Mouse (Mus musculus): ENCODE measurements around the gene Ccdc7a. TPM values are rescaled to one million over a fixed set of nuclear protein-coding genes. Genes with fewer than 3 reads are reported as not detected.

Ccdc7a gene
- total and polyA plus RNA-seq, 3 experiments = not detected

DNA sequence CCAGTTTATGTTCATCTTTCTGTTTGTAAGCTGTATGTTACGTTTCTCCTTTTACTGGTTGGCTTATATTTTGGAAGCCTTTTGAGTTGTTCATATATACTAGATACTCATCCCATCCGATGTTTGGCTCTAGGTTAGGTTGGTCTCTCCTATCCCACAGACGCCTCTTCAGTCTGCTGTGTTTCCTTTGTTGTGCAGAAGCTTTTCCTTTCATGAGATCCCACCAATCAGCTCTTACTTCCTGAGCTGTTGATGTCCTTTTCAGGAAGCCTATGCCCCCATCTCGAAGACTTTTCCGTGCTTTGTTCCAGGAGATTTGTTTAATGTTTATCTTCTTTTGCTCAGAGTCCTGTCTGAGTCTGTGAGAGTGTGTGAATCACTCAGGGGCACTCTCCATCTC is 221.6 kb downstream of the Ccdc7a start:
- H3K79me2 ChIP-seq (replicated peaks; ENCODE audit: control insufficient read depth, extremely low read depth, insufficient read depth, poor library complexity, severe bottlenecking) = no peaks in the 10 kb centered on the region
- in situ Hi-C loops (cut with MboI; ENCODE audit: low pct_ligation_motif_present, low pct_unique_long_range_greater_than_20kb, low sequenced_read_pairs) = no loop called here
- H3K9ac ChIP-seq (ENCODE audit: insufficient read depth, low read depth) = no peak overlapping the region
- H3K9me3 ChIP-seq (replicated peaks; ENCODE audit: low read length) = no peaks in the 10 kb centered on the region
- no peak overlapping the region for H3K27ac ChIP-seq (ENCODE audit: insufficient read depth, low read depth)
- TF ChIP-seq PAX5 (IDR thresholded peaks at IDR 0.05; ENCODE audit: low read length) = no peak
- no peak for TF ChIP-seq NELFE (IDR thresholded peaks at IDR 0.05; ENCODE audit: low read depth, low read length)
- no peak for TF ChIP-seq TCF12 (IDR thresholded peaks at IDR 0.05; ENCODE audit: low read depth, low read length)
- no peak for TF ChIP-seq MAX (IDR thresholded peaks at IDR 0.05; ENCODE audit: low read length)
- TF ChIP-seq USF1 (IDR thresholded peaks at IDR 0.05; ENCODE audit: low read depth, low read length) = no peak
- TF ChIP-seq ZMIZ1 (IDR thresholded peaks at IDR 0.05; ENCODE audit: low read depth, low read length) = no peak
- no peak for TF ChIP-seq ELF1 (IDR thresholded peaks at IDR 0.05; ENCODE audit: low read depth, low read length)
- no peak for TF ChIP-seq MYC (IDR thresholded peaks at IDR 0.05; ENCODE audit: low read depth, low read length)
- no peak for TF ChIP-seq ZC3H11A (IDR thresholded peaks at IDR 0.05; ENCODE audit: low read depth, low read length)
- TF ChIP-seq MAFK (IDR thresholded peaks at IDR 0.05; ENCODE audit: insufficient replicate concordance, low read length) = no peak
- TF ChIP-seq CHD1 (IDR thresholded peaks at IDR 0.05; ENCODE audit: low read depth, low read length) = no peak
- TF ChIP-seq MEF2A (IDR thresholded peaks at IDR 0.05; ENCODE audit: borderline replicate concordance, low read depth, low read length) = no peak
- no peaks in the 10 kb centered on the region for H3K36me3 ChIP-seq (replicated peaks in 1 of 2; ENCODE audit: control insufficient read depth in 1 of 2, insufficient read depth in 1 of 2, low read length in 1 of 2)
- no peaks in the 10 kb centered on the region for H3K4me1 ChIP-seq (ENCODE audit: control insufficient read depth in 1 of 2, insufficient read depth in 2 of 2)
- H3K4me2 ChIP-seq (ENCODE audit: insufficient read depth, low read depth, poor library complexity, severe bottlenecking) = no peak overlapping the region
- no peak for DNase-seq (ENCODE audit: extremely low read depth)
- dilution Hi-C loops (cut with MboI; ENCODE audit: extremely low pct_ligation_motif_present, extremely low pct_unique_long_range_greater_than_20kb, low sequenced_read_pairs) = no loop called here
- H3K4me3 ChIP-seq (replicated peaks in 1 of 3; ENCODE audit: low read depth in 2 of 3, low read length in 2 of 3, poor library complexity in 1 of 3) = no peak overlapping the region
- H3K27me3 ChIP-seq (replicated peaks) = no peaks in the 10 kb centered on the region

GRCm38 (mm10) chr8:128812521-128812920 is 252.8 kb downstream of the Ccdc7a start:
- dilution Hi-C loops (cut with MboI; ENCODE audit: extremely low pct_ligation_motif_present, extremely low pct_unique_long_range_greater_than_20kb, low sequenced_read_pairs) (no loop called here), in situ Hi-C loops (cut with MboI; ENCODE audit: low pct_ligation_motif_present, low pct_unique_long_range_greater_than_20kb, low sequenced_read_pairs) (no loop called here)
- no peaks in the 10 kb centered on the region for H3K27me3 ChIP-seq (replicated peaks)
- H3K4me1 ChIP-seq (ENCODE audit: control insufficient read depth in 1 of 2, insufficient read depth in 2 of 2) = no peaks in the 10 kb centered on the region
- no peak overlapping the region for H3K4me3 ChIP-seq (replicated peaks in 1 of 3; ENCODE audit: low read depth in 2 of 3, low read length in 2 of 3, poor library complexity in 1 of 3)
- H3K27ac ChIP-seq (ENCODE audit: insufficient read depth, low read depth) = no peak overlapping the region
- H3K36me3 ChIP-seq (replicated peaks in 1 of 2; ENCODE audit: control insufficient read depth in 1 of 2, insufficient read depth in 1 of 2, low read length in 1 of 2) = no peaks in the 10 kb centered on the region
- no peak for TF ChIP-seq ZMIZ1 (IDR thresholded peaks at IDR 0.05; ENCODE audit: low read depth, low read length)
- no peak for TF ChIP-seq UBTF (IDR thresholded peaks at IDR 0.05; ENCODE audit: low read depth, low read length)
- no peak for TF ChIP-seq POLR2AphosphoS2 (IDR thresholded peaks at IDR 0.05; ENCODE audit: low read depth, low read length)
- no peak for TF ChIP-seq RAD21 (IDR thresholded peaks at IDR 0.05; ENCODE audit: low read depth, low read length)
- no peak for TF ChIP-seq MAFK (IDR thresholded peaks at IDR 0.05; ENCODE audit: insufficient replicate concordance, low read length)
- no peak overlapping the region for H3K4me2 ChIP-seq (ENCODE audit: insufficient read depth, low read depth, poor library complexity, severe bottlenecking)
- H3K79me2 ChIP-seq (replicated peaks; ENCODE audit: control insufficient read depth, extremely low read depth, insufficient read depth, poor library complexity, severe bottlenecking) = no peaks in the 10 kb centered on the region
- no peaks in the 10 kb centered on the region for H3K9me3 ChIP-seq (replicated peaks; ENCODE audit: low read length)
- DNase-seq (ENCODE audit: extremely low read depth) = no peak
- no peak overlapping the region for H3K9ac ChIP-seq (ENCODE audit: insufficient read depth, low read depth)

All from CH12.LX (cell line).